Mouse (Mus musculus): Measurements from ENCODE around the gene Krtap12-1.
"Not testable (repeated sequence)": the region's sequence is repeated elsewhere in the genome, so short reads cannot be mapped to it uniquely, and the experiment has no call there.

Krtap12-1 gene

GRCm38 (mm10) chr10:77720299-77720698, at the start of gene Krtap12-1:
TSS of gene Krtap12-1 (plus strand) at chr10:77720599.
- CTCF ChIA-PET, result not testable (repeated sequence)

- CTCF ChIA-PET, result no interaction called here
Observed at GRCm38 (mm10) chr10:77670710-77671109, 49.7 kb upstream of the Krtap12-1 start.

DNA sequence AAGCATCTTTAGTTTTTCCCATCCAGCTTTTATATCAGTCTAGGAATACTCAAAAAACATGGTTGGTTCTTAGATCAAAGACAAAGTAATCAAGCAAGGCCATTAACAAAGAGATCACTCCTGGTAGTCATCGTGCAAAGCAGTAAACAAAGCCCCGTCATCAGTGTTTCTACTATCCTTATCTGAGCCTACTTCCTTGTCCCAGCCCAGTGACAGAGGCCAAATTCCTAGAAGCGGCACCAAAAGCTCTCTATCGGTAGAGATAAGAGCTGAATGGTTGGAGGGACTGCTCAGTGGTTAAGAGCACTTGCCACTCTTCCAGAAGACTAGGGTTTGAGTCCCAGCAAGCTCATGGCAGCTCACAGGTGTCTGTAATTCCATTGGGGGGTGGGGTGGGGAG, 48.9 kb upstream of the Krtap12-1 start:
- CTCF ChIA-PET, result no interaction called here

- CTCF ChIA-PET, result no interaction called here
Observed at GRCm38 (mm10) chr10:77673765-77674164, 46.6 kb upstream of the Krtap12-1 start.

- CTCF ChIA-PET, result no interaction called here
Observed at GRCm38 (mm10) chr10:77677562-77677961, 42.8 kb upstream of the Krtap12-1 start.

DNA sequence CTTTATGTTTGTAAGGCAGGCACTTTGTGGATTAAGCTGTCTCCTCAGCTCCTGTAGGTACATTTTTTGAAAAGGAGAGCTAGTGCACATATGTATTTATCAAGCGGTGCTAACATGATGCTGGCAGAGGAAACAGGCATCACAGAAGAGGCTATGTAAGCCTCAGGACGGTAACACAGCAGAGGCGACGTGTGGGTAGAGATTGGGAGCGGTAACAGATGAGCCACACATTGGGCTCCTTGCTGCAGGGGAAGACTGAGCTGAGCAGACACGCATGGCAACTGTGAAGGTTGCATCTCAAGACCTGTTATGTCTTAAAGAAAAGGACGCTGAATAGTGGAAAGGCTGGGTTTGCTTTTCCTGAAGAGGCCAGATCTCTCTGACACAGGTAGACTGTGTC, 37.4 kb upstream of the Krtap12-1 start:
- CTCF ChIA-PET, result no interaction called here

DNA sequence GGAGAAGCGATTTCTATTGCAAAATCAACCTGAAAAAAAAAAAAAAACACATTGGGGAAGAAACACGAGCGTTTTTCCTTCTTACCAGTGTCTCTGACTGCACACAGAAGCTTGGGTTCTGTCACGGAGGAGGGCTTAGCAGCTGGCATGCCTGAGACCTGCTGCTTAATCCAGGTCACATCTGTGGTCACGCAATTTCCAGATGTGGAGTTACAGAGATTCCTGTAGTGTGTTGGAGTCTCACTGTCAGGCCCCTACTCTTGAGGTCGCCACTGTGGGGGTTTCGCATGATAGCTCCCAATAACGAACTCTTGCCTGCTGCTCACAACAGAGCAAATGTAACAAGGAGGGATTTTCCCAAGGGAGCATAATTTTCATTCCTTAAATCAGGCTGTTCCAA, 36.2 kb upstream of the Krtap12-1 start:
- CTCF ChIA-PET, result interaction anchor here (0.6 to 0.7 kb wide), 2 partner anchors 27 to 47 kb away, joined by 3 to 12 read pairs; no protein-coding TSS in a partner anchor

DNA sequence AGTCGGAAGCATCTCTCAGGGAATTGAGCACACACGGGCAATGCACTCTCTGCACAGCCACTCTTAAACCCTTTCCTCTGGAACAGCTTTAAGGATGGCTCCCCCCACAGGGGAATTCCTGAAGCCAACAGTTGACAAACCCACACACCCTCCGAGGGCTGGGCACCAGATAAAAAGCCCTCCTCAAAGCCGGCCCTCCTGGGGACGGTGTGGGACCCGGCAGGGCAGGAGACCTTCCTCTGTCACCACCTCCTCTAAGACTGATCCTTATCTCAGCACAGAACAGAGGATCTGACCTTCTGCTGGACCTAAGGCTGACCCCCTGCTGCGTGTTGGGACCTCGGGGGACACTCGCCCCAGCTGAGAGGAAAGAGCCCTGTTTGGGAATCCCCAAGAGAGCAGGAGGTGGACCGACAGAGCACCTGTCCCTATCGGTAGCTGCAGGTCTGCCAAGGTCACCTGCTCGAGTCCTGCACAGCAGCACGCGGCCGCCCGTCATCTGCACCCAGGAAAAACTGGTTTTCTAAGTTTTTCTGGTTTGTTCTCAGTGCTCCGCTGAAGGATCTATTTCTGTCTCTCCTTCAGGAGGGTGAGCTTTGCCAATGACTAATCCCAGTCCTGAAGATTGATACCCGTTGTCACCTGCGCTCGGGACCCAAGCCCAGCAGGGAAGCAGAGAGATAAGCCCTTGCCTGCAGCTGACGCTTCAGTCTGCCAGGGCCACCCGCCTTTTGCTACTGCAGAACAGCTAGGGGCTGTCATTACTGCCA, 34.3 kb upstream of the Krtap12-1 start, which contains the start of gene Tspear:
Gene Tspear (plus strand): TSS at position 675 of the 770 bp plus-strand sequence.
- CTCF ChIA-PET, result no interaction called here

- CTCF ChIA-PET, result no interaction called here
Observed at GRCm38 (mm10) chr10:77687021-77687420, 33.4 kb upstream of the Krtap12-1 start.

DNA sequence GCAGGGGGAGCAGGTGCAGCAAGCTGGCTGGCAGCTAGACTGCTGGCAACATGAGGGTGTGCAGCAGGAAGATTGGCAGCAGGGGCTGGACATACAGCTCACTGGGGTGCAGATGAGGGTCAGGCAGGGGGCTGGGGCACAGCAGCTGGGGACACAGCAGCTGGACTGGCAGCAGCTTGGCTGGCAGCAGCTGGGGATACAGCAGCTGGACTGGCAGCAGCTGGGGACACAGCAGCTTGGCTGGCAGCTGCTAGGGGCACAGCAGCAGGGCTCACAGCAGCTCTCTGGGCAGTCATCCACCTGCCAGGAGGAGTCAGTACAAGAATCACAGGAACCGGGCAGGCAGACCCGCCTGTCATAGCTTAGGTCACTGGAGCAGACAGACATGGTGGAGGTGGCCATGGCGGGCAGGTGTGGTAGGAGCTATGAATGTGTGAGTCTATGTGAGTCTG, 30.0 kb upstream of the Krtap12-1 start, which contains the start of gene Gm19402:
Gene Gm19402 (minus strand): TSS at position 402 of the 452 bp plus-strand sequence.
- CTCF ChIA-PET, result not testable (repeated sequence)

GRCm38 (mm10) chr10:77697133-77697532, 23.3 kb upstream of the Krtap12-1 start, which contains the start of gene Gm9508:
TSS of gene Gm9508 (minus strand) at chr10:77697233.
- CTCF ChIA-PET, result no interaction called here

GRCm38 (mm10) chr10:77706326-77706725, 14.1 kb upstream of the Krtap12-1 start, which contains the start of gene Gm10272:
TSS of gene Gm10272 (plus strand) at chr10:77706626.
- CTCF ChIA-PET, result no interaction called here

- CTCF ChIA-PET, result no interaction called here
Observed at GRCm38 (mm10) chr10:77709831-77710230, 10.6 kb upstream of the Krtap12-1 start.

- CTCF ChIA-PET, result not testable (repeated sequence)
Observed at GRCm38 (mm10) chr10:77711157-77711556, 9.2 kb upstream of the Krtap12-1 start, which contains the start of gene Gm10024. TSS of gene Gm10024 (plus strand) at chr10:77711457.

GRCm38 (mm10) chr10:77713734-77714133, 6.7 kb upstream of the Krtap12-1 start:
- CTCF ChIA-PET, result no interaction called here

DNA sequence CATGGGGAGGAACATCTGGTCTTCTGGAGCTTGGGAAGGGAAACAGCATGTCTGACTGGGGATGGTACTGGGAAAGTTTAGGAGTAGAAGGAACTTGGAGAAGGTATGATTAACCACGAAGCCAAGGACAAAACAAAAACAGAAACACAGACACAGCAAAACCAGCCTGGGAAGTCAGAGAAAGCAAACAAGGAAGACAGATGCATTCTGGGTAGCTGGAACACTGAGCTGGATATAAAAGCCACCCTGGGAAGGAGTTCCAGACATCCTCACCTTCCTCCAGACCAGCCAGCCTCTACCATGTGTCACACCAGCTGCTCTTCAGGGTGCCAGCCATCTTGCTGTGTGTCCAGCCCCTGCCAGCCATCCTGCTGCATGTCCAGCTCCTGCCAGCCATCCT, 4.9 kb upstream of the Krtap12-1 start, which contains the start of gene Gm10142:
Gene Gm10142 (plus strand): TSS at position 301 of the 400 bp plus-strand sequence.
- CTCF ChIA-PET, result interaction anchor here (0.7 kb wide), 1 partner anchor 647 kb away, joined by 10 read pairs; no protein-coding TSS in a partner anchor

GRCm38 (mm10) chr10:77724855-77725254, 4.5 kb downstream of the Krtap12-1 start:
- CTCF ChIA-PET, result no interaction called here

DNA sequence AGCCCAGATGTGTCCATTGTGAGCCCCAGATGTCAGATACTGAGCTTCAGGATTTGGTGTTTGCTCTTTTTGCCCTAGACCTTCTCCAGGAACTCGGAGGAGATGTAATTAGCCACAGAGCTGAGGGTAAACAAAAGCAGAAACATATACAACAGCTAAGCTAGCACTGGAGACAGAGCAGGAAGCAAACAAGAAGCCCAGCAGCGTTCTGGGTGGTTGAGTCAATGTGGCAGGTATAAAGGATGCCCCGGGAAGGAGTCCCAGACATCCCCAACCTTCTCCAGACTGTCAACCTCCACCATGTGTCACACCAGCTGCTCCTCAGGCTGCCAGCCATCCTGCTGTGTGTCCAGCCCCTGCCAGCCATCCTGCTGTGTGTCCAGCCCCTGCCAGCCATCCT, 5.8 kb downstream of the Krtap12-1 start, which contains the start of gene Gm10100:
Gene Gm10100 (plus strand): TSS at position 301 of the 400 bp plus-strand sequence.
- CTCF ChIA-PET, result no interaction called here

GRCm38 (mm10) chr10:77728280-77728679, 7.9 kb downstream of the Krtap12-1 start:
- CTCF ChIA-PET, result no interaction called here

DNA sequence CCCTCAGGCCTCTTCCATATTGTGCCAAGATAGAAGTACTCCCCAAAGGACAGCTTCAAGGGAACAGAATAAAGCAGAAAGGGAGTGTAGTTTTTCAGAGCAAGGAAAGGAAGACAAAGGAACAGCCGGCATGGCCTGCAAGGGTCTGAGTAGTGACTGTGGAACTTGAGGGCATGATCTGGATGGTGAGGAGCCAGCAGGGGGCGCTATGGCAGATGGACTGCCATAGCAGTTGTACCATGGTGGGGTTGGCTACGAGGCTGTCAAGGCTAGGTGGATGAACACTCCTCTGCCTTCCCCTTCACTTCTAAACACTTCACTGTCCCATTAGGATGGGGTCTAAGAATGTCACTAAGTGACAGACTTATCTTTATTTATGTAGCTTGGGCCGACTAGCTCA, 8.8 kb downstream of the Krtap12-1 start:
- CTCF ChIA-PET, result no interaction called here

DNA sequence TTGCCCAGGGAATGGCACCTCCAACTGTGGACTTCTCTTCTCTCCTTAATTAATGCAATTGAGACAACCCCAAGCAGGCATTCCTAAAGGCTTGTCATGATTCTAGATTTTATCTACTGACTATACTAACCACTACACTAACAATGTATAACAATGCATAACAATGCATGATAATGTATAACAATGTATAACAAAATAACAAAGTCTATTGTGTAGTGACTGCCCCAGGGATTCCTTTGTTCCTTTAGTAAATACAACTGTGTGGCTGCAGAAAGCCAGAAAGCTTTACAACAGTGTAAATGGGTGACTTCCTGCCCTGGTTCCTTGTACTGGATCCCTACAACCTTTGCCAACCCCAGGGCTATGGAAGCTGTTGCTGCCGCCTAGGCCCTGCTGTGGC, 15.5 kb downstream of the Krtap12-1 start:
- CTCF ChIA-PET, result no interaction called here

- CTCF ChIA-PET, result no interaction called here
Observed at GRCm38 (mm10) chr10:77738929-77739328, 18.5 kb downstream of the Krtap12-1 start.
